ENCODE assay signal across 26 mouse cellular contexts in genomic region chr5:93098219-93098618, GRCm38 (mm10). TPM values are rescaled to one million over a fixed set of nuclear protein-coding genes. Genes with fewer than 3 reads are reported as not detected.
DNase-seq lines count a peak whose midpoint lies in the region; ATAC-seq and TF ChIP-seq lines count a peak whose summit lies in the region.
"Had no signal": no experiment of that assay in that cellular context is flagged by ENCODE, and none has a peak within 500 bp of the region (broad histone marks: within the 10 kb centered on the region; RNA-seq: fewer than 3 reads in every experiment).

No protein-coding gene starts in this region.

- H3K4me3 ChIP-seq in heart, embryonic 11.5 days (ENCODE audit: low read depth, low read length), result no peak overlapping the region
- H3K4me3 ChIP-seq in hindbrain, embryonic 13.5 days, result no peak overlapping the region
- no peak overlapping the region for H3K4me3 ChIP-seq in hindbrain, embryonic 11.5 days (ENCODE audit: low read depth, low read length)
- H3K4me3 ChIP-seq in kidney, postnatal 0 days (replicated peaks; ENCODE audit: low read depth, low read length), result no peak overlapping the region
- H3K4me3 ChIP-seq in intestine, embryonic 15.5 days (replicated peaks), result no peak overlapping the region
- H3K4me3 ChIP-seq: embryonic facial prominence, embryonic 15.5 days; forebrain, embryonic 15.5 days; heart, adult 2 months; liver, embryonic 13.5 days; midbrain, embryonic 13.5 days had no signal

- H3K27me3 ChIP-seq in heart, embryonic 11.5 days (ENCODE audit: control insufficient read depth, insufficient read depth, low read length), result no peaks in the 10 kb centered on the region
- H3K27me3 ChIP-seq in hindbrain, embryonic 13.5 days, result no peaks in the 10 kb centered on the region
- H3K27me3 ChIP-seq in hindbrain, embryonic 11.5 days (ENCODE audit: control insufficient read depth, insufficient read depth, low read length), result no peaks in the 10 kb centered on the region
- H3K27me3 ChIP-seq in kidney, postnatal 0 days (ENCODE audit: insufficient read depth, low read length), result no peaks in the 10 kb centered on the region
- H3K27me3 ChIP-seq in intestine, embryonic 15.5 days (replicated peaks), result no peaks in the 10 kb centered on the region
- H3K27me3 ChIP-seq: embryonic facial prominence, embryonic 15.5 days; forebrain, embryonic 15.5 days; liver, embryonic 13.5 days; midbrain, embryonic 13.5 days had no signal

- ATAC-seq in heart, embryonic 11.5 days (replicated peaks; ENCODE audit: insufficient number of reproducible peaks, low FRiP score, low TSS enrichment), result no peak
- ATAC-seq in hindbrain, embryonic 13.5 days (ENCODE audit: low FRiP score), result no peak
- no peak for ATAC-seq in hindbrain, embryonic 11.5 days (ENCODE audit: low FRiP score)
- no peak for ATAC-seq in kidney, postnatal 0 days (replicated peaks; ENCODE audit: low FRiP score, low read depth)
- ATAC-seq in intestine, embryonic 15.5 days, result no peak
- ATAC-seq: forebrain, embryonic 15.5 days; midbrain, embryonic 13.5 days had no signal

- H3K36me3 ChIP-seq in heart, embryonic 11.5 days (ENCODE audit: control insufficient read depth, insufficient read depth, low read length), result no peaks in the 10 kb centered on the region
- no peaks in the 10 kb centered on the region; the same call in 1 of the 2 replicates for H3K36me3 ChIP-seq in hindbrain, embryonic 13.5 days
- no peaks in the 10 kb centered on the region for H3K36me3 ChIP-seq in hindbrain, embryonic 11.5 days (ENCODE audit: control insufficient read depth, insufficient read depth, low read length)
- no peaks in the 10 kb centered on the region for H3K36me3 ChIP-seq in kidney, postnatal 0 days (ENCODE audit: insufficient read depth, low read length)
- no peaks in the 10 kb centered on the region for H3K36me3 ChIP-seq in intestine, embryonic 15.5 days
- H3K36me3 ChIP-seq: embryonic facial prominence, embryonic 15.5 days had no signal

- TF ChIP-seq CTCF in kidney, postnatal 0 days (IDR thresholded peaks at IDR 0.05; ENCODE audit: low read depth), result no peak

- peaks cover 33% of the 10 kb centered on the region for H3K4me1 ChIP-seq in heart, embryonic 11.5 days (ENCODE audit: control insufficient read depth, insufficient read depth, low read length)
- peaks cover 67% of the 10 kb centered on the region for H3K4me1 ChIP-seq in hindbrain, embryonic 13.5 days (replicated peaks)
- H3K4me1 ChIP-seq in hindbrain, embryonic 11.5 days (replicated peaks; ENCODE audit: control insufficient read depth, insufficient read depth, low read length), result peaks cover 5% of the 10 kb centered on the region
- peaks cover 55% of the 10 kb centered on the region for H3K4me1 ChIP-seq in kidney, postnatal 0 days (replicated peaks; ENCODE audit: insufficient read depth, low read length)
- peaks cover 43% of the 10 kb centered on the region for H3K4me1 ChIP-seq in intestine, embryonic 15.5 days (replicated peaks)

- 73% methylated on average over 6 of the region's 6 CpGs for WGBS in heart, embryonic 11.5 days (ENCODE audit: insufficient replicate concordance)
- WGBS in hindbrain, embryonic 13.5 days, result 55% methylated on average over 6 of the region's 6 CpGs
- 61% methylated on average over 6 of the region's 6 CpGs for WGBS in hindbrain, embryonic 11.5 days
- 44% methylated on average over 6 of the region's 6 CpGs for WGBS in kidney, postnatal 0 days
- WGBS in intestine, embryonic 15.5 days, result 56% methylated on average over 6 of the region's 6 CpGs

- peak; percentile 89 for DNase-seq in heart, adult 11 months
- no peak for DNase-seq in hindbrain, embryonic 11.5 days (ENCODE audit: low spot score)
- no peak for DNase-seq in kidney, postnatal 0 days (ENCODE audit: low spot score)
- DNase-seq in kidney, postnatal 36 days, result no peak
- DNase-seq in adrenal gland, postnatal 36 days, result no peak
- DNase-seq: cerebellum, adult 11 months; cerebellum, adult 9-11 months; gastrocnemius, postnatal 14 days; heart, adult 2 months; kidney, postnatal 10 days; layer of hippocampus, adult 9-11 months; liver, embryonic 13.5 days; lung, adult 2 months; right cerebral cortex, adult 18-20 months; right cerebral cortex, postnatal 4 days; thymus, postnatal 25 days had no signal

- no peak overlapping the region for H3K9ac ChIP-seq in heart, embryonic 11.5 days (ENCODE audit: low read depth, low read length)
- peak overlapping the region; percentile 19; the same call in 1 of the 2 replicates for H3K9ac ChIP-seq in hindbrain, embryonic 13.5 days
- H3K9ac ChIP-seq in hindbrain, embryonic 11.5 days (ENCODE audit: low read depth, low read length), result no peak overlapping the region
- H3K9ac ChIP-seq in kidney, postnatal 0 days (ENCODE audit: low read depth, low read length), result no peak overlapping the region
- H3K9ac ChIP-seq in intestine, embryonic 15.5 days, result no peak overlapping the region
- H3K9ac ChIP-seq: embryonic facial prominence, embryonic 15.5 days; forebrain, embryonic 15.5 days; liver, embryonic 13.5 days; midbrain, embryonic 13.5 days had no signal

- H3K9me3 ChIP-seq in heart, embryonic 11.5 days (replicated peaks; ENCODE audit: control insufficient read depth, low read length), result no peaks in the 10 kb centered on the region
- H3K9me3 ChIP-seq in hindbrain, embryonic 13.5 days, result no peaks in the 10 kb centered on the region
- no peaks in the 10 kb centered on the region for H3K9me3 ChIP-seq in hindbrain, embryonic 11.5 days (ENCODE audit: control insufficient read depth, low read length)
- no peaks in the 10 kb centered on the region for H3K9me3 ChIP-seq in kidney, postnatal 0 days (replicated peaks; ENCODE audit: low read length)
- no peaks in the 10 kb centered on the region for H3K9me3 ChIP-seq in intestine, embryonic 15.5 days
- H3K9me3 ChIP-seq: embryonic facial prominence, embryonic 15.5 days; forebrain, embryonic 15.5 days; liver, embryonic 13.5 days; midbrain, embryonic 13.5 days had no signal

- no peak overlapping the region for H3K4me2 ChIP-seq in heart, embryonic 11.5 days
- H3K4me2 ChIP-seq in hindbrain, embryonic 13.5 days, result 0 out of 2 replicates have a peak overlapping the region, but pooled peaks have one; percentile 8
- no peak overlapping the region for H3K4me2 ChIP-seq in hindbrain, embryonic 11.5 days (replicated peaks; ENCODE audit: low read depth, low read length)
- H3K4me2 ChIP-seq in kidney, postnatal 0 days (ENCODE audit: low read length), result peak overlapping the region; percentile 90
- peak overlapping the region; percentile 3; the same call in 1 of the 2 replicates for H3K4me2 ChIP-seq in intestine, embryonic 15.5 days (replicated peaks)
- H3K4me2 ChIP-seq: embryonic facial prominence, embryonic 15.5 days; forebrain, embryonic 15.5 days; liver, embryonic 13.5 days had no signal

- no peak overlapping the region for H3K27ac ChIP-seq in heart, embryonic 11.5 days (ENCODE audit: low read depth, low read length)
- H3K27ac ChIP-seq in hindbrain, embryonic 13.5 days, result no peak overlapping the region
- H3K27ac ChIP-seq in hindbrain, embryonic 11.5 days (ENCODE audit: low read depth, low read length), result no peak overlapping the region
- H3K27ac ChIP-seq in kidney, postnatal 0 days, result peak overlapping the region; percentile 48; the same call in 1 of the 2 replicates
- H3K27ac ChIP-seq in intestine, embryonic 15.5 days, result no peak overlapping the region
- H3K27ac ChIP-seq: embryonic facial prominence, embryonic 15.5 days; forebrain, embryonic 15.5 days; heart, adult 2 months; liver, embryonic 13.5 days; midbrain, embryonic 13.5 days had no signal

RNA-seq across cellular contexts. Expression of gene Sept11, which starts 5.0 kb away (rescaled TPM):
- polyA plus RNA-seq in heart, embryonic 11.5 days (2014; fragmentation: Nextera tagmentation; extraction: Ambion mirVana), result 96.6 and 97.3 TPM in 2 replicates
- polyA plus RNA-seq in hindbrain, embryonic 13.5 days (2015; fragmentation: Nextera tagmentation; extraction: Ambion mirVana), result 165 and 171 TPM in 2 replicates
- polyA plus RNA-seq in hindbrain, embryonic 11.5 days (2014; fragmentation: Nextera tagmentation; extraction: Ambion mirVana), result 241 and 243 TPM in 2 replicates
- 140 and 154 TPM in 2 replicates for polyA plus RNA-seq in kidney, postnatal 0 days (2015; fragmentation: Nextera tagmentation; extraction: Ambion mirVana)
- polyA plus RNA-seq in intestine, embryonic 15.5 days (2015; fragmentation: Nextera tagmentation; extraction: Ambion mirVana), result 138 and 157 TPM in 2 replicates
- total RNA-seq in adrenal gland, postnatal 36 days (2021), result 10 to 100 TPM; 37.0 to 46.9 TPM

RNA-seq across cellular contexts. Expression of gene Sowahb, which starts 53.4 kb away (rescaled TPM):
- polyA plus RNA-seq in heart, embryonic 11.5 days (2014; fragmentation: Nextera tagmentation; extraction: Ambion mirVana), result 0.13 and 0.15 TPM in 2 replicates
- not detected in 2 replicates for polyA plus RNA-seq in hindbrain, embryonic 13.5 days (2015; fragmentation: Nextera tagmentation; extraction: Ambion mirVana)
- polyA plus RNA-seq in hindbrain, embryonic 11.5 days (2014; fragmentation: Nextera tagmentation; extraction: Ambion mirVana), result 0.25 and 0.32 TPM in 2 replicates
- polyA plus RNA-seq in kidney, postnatal 0 days (2015; fragmentation: Nextera tagmentation; extraction: Ambion mirVana), result 1.8 and 2.2 TPM in 2 replicates
- 5.8 and 6.1 TPM in 2 replicates for polyA plus RNA-seq in intestine, embryonic 15.5 days (2015; fragmentation: Nextera tagmentation; extraction: Ambion mirVana)
- not detected for total RNA-seq in adrenal gland, postnatal 36 days (2021)
- total RNA-seq: common myeloid progenitor, adult 5-6 weeks; gastrocnemius, postnatal 14 days; hematopoietic stem cell, adult 5-6 weeks; megakaryocyte progenitor cell, adult 5-6 weeks; monocyte, adult 5-6 weeks had no signal
- polyA plus RNA-seq: midbrain, embryonic 13.5 days had no signal

Comparison
In these comparisons a context has a peak if more than half of its experiments do, and no peak if none do; other contexts are left out.
1. H3K4me2 ChIP-seq: peak in hindbrain, embryonic 13.5 days (single experiment), kidney, postnatal 0 days (single experiment) and intestine, embryonic 15.5 days (single experiment); none in heart, embryonic 11.5 days (single experiment) and hindbrain, embryonic 11.5 days (single experiment).